Mouse (Mus musculus): ENCODE measurements around the gene Nlrx1. TPM values are rescaled to one million over a fixed set of nuclear protein-coding genes. Genes with fewer than 3 reads are reported as not detected.

The Nlrx1 gene
- 4.3 to 6.5 TPM (median 6.0 TPM) in 4 replicates for total RNA-seq (2023)

DNA sequence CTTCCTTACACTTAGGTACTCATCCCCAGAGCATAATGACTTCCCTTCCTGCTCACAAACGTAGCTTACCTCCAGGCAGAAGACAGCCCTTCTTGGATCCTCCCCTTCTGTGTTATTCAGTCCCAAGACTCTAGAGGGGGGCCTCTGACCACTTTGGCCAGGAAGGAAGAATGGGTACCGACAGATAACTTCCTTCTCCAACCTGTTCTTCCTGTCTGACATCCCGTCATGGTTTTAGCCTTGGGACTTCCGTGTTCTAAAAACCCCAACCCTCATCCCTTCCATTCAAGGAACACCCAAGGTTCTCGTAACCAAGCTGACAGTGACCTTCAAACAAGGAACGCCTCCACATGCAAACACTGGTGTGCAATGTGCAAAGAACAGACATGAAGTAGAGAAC is at the start of gene Nlrx1:
Gene Nlrx1, minus strand, starts transcription at position 168 of the 400 bp plus-strand sequence.

GRCm38 (mm10) chr9:44305466-44306079 is 37.2 kb upstream of the Nlrx1 start, which contains the start of gene Hinfp:
TSS of gene Hinfp (minus strand) at chr9:44305671.

DNA sequence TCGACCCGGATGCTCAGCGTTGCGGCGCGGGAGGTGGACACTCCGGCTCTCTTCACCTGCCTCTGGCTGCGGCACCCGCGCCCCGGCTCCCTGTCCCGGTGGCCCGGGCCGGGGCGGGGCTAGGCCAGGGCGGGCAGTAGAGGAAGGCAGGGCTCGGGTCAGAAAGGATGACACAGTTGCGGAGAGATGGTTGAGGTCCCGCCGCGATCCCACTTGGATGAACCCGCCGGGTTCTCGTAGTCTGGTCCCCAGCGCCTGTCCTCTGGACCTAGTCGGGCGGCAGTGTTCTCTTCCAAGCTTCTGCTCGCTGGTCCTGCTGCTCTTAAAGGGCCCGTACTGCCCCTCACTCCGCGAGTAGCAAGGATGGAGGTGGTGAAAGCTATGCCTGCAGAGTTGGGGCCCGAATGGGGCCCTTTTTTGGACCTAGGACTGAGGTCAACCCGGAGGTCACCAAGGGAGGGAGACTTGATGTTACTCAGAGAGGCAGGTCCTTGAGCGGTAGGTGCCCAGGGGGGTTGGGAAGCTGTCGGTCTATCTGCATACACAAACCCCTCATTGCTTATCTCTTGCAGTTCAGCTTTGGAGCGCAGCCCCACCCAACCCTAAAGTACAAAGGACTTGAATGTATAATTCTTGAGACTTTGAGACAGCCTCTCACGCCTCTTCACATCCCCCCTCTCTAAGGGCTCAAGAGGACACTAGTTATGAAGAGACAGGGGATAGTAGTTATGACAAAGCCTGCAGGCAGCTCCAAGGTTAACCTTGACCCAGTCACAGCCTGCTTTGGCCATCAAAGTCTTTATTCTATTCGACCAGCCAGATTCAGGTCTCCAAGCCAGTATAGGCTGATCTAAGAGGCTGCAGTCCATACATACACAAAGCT is 19.9 kb upstream of the Nlrx1 start, which contains the start of gene Abcg4:
Gene Abcg4, minus strand, starts transcription at position 540 of the 883 bp plus-strand sequence.

DNA sequence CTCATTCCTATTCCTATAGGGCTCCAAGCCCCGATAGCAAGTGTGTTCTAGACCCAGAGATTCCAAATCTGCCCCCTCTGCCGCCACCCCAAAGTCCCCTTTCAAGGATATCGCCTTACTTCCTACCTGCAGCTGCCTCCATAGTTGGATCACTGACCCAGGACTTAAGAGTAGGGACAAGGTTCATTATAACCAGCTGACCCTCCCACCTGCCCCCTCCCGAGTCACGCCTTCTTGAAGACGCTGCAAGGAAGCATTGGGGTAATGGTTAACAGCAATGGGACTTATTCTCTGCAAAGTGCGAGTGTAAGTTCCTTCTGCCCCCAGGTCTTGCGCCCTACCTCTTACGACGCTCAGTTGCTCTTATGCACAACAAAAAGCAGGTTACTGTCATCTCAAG is 17.1 kb downstream of the Nlrx1 start, which contains the start of gene Pdzd3:
Gene Pdzd3, minus strand, starts transcription at position 158 of the 400 bp plus-strand sequence.

GRCm38 (mm10) chr9:44240399-44240798 is 28.0 kb downstream of the Nlrx1 start, which contains the start of gene Ccdc153:
TSS of gene Ccdc153 (plus strand) at chr9:44240676.

DNA sequence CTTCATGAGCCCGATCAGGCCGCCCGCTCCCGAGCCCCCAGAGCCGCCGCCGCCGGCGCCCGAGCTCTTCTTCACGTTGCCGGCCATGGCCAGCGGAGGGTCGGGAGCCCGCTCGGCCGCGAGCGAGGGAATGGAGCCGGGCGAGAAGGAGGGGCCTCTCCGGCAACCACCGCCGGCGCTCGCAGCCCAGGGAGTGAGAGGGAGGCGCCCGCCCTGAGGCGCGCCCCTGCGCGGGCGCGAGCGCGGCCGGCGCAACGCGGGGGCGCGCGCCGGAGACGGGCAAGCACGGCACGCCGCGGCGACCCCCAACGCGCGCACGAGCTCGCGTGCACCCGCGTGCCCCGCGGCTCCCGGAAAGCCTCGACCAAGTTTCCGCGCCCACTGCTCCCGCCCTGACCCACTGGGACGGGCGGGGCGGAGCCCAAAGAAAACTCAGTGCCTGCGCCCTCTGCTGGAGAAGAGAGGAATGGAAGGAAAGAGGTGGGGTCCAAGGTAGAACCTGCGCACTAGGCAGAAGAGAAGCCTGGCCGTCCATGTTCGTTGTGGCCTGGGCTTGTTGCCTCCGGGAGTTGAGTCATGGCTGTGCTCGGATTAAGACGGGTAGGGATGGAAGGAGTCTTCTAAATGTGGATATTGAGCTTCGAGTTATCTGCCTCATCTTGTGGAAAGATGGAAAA is 34.5 kb downstream of the Nlrx1 start, which contains the start of gene Cbl:
Gene Cbl, minus strand, starts transcription at position 248 of the 677 bp plus-strand sequence.

Other genes starting within 250 kb of the Nlrx1 start
- gene Thy1, start 225.2 kb downstream of the Nlrx1 start, total RNA-seq (2023): 1.4 to 3.1 TPM (median 2.6 TPM) in 4 replicates
- gene Usp2, start 201.6 kb downstream of the Nlrx1 start, total RNA-seq (2023): 19.0 to 31.1 TPM (median 23.0 TPM) in 4 replicates
- 0.55 to 0.73 TPM (median 0.69 TPM) in 3 of 4 replicates, not detected in the other for gene Mfrp, start 166.9 kb downstream of the Nlrx1 start, total RNA-seq (2023)
- gene C1qtnf5, start 161.4 kb downstream of the Nlrx1 start, total RNA-seq (2023): 2.8 TPM in 1 of 4 replicates, not detected in the others
- 0.21 TPM in 1 of 4 replicates, not detected in the others for gene Gm49380, start 155.1 kb downstream of the Nlrx1 start, total RNA-seq (2023)
- gene Rnf26, start 155.1 kb downstream of the Nlrx1 start, total RNA-seq (2023): 17.2 to 23.5 TPM (median 20.6 TPM) in 4 replicates
- gene Mcam, start 134.1 kb downstream of the Nlrx1 start, total RNA-seq (2023): 0.20 to 0.27 TPM (median 0.27 TPM) in 3 of 4 replicates, not detected in the other
- gene Cbl, start 34.5 kb downstream of the Nlrx1 start, total RNA-seq (2023): 133 to 146 TPM (median 140 TPM) in 4 replicates
- gene Ccdc153, start 27.9 kb downstream of the Nlrx1 start, total RNA-seq (2023): not detected in 4 replicates
- not detected in 4 replicates for gene Pdzd3, start 17.1 kb downstream of the Nlrx1 start, total RNA-seq (2023)
- gene Abcg4, start 20.0 kb upstream of the Nlrx1 start, total RNA-seq (2023): not detected in 4 replicates
- 52.6 to 65.7 TPM (median 58.7 TPM) in 4 replicates for gene Hinfp, start 37.1 kb upstream of the Nlrx1 start, total RNA-seq (2023)
- 17.0 to 21.3 TPM (median 20.4 TPM) in 4 replicates for gene C2cd2l, start 51.7 kb upstream of the Nlrx1 start, total RNA-seq (2023)
- 8.1 to 11.0 TPM (median 9.4 TPM) in 4 replicates for gene Dpagt1, start 57.4 kb upstream of the Nlrx1 start, total RNA-seq (2023)
- 34.2 to 44.5 TPM (median 37.9 TPM) in 4 replicates for gene H2afx, start 66.1 kb upstream of the Nlrx1 start, total RNA-seq (2023)
- 14.8 to 18.8 TPM (median 16.7 TPM) in 4 replicates for gene Hmbs, start 75.6 kb upstream of the Nlrx1 start, total RNA-seq (2023)
- gene Vps11, start 93.1 kb upstream of the Nlrx1 start, total RNA-seq (2023): 60.1 to 72.9 TPM (median 69.4 TPM) in 4 replicates
- gene Hyou1, start 110.9 kb upstream of the Nlrx1 start, total RNA-seq (2023): 74.5 to 88.3 TPM (median 81.6 TPM) in 4 replicates
- gene Slc37a4, start 128.3 kb upstream of the Nlrx1 start, total RNA-seq (2023): 16.5 to 19.7 TPM (median 17.7 TPM) in 4 replicates
- 2,372 to 2,652 TPM (median 2,528 TPM) in 4 replicates for gene Rps25, start 138.5 kb upstream of the Nlrx1 start, total RNA-seq (2023)
- gene Trappc4, start 139.0 kb upstream of the Nlrx1 start, total RNA-seq (2023): 56.6 to 62.6 TPM (median 60.0 TPM) in 4 replicates
- gene Ccdc84, start 150.0 kb upstream of the Nlrx1 start, total RNA-seq (2023): 38.7 to 53.8 TPM (median 40.0 TPM) in 4 replicates
- gene Foxr1, start 172.5 kb upstream of the Nlrx1 start, total RNA-seq (2023): not detected in 4 replicates
- not detected in 4 replicates for gene Upk2, start 186.4 kb upstream of the Nlrx1 start, total RNA-seq (2023)
- gene Bcl9l, start 214.2 kb upstream of the Nlrx1 start, total RNA-seq (2023): 95.6 to 104 TPM (median 102 TPM) in 4 replicates